Mouse (Mus musculus): ENCODE data around the gene Ubxn10. TPM values are rescaled to one million over a fixed set of nuclear protein-coding genes. Genes with fewer than 3 reads are reported as not detected.

The Ubxn10 gene
- polyA plus RNA-seq, 1 experiment from 2014 or later: 1.8 TPM

- peaks cover 12% of the 10 kb centered on the region; the same call in 1 of the 2 replicates for H3K4me1 ChIP-seq
- no peaks in the 10 kb centered on the region for H3K36me3 ChIP-seq
- no peaks in the 10 kb centered on the region for H3K27me3 ChIP-seq (ENCODE audit: low read depth, poor library complexity, severe bottlenecking)
- H3K9me3 ChIP-seq (replicated peaks): no peaks in the 10 kb centered on the region
- no peak overlapping the region for H3K4me3 ChIP-seq
- WGBS: 86% methylated on average over 11 of the region's 11 CpGs
- no peak overlapping the region for H3K27ac ChIP-seq (replicated peaks)
- no peak for DNase-seq (ENCODE audit: low spot score)
Observed at GRCm38 (mm10) chr4:138709246-138709645, 27.7 kb downstream of the Ubxn10 start.

DNA sequence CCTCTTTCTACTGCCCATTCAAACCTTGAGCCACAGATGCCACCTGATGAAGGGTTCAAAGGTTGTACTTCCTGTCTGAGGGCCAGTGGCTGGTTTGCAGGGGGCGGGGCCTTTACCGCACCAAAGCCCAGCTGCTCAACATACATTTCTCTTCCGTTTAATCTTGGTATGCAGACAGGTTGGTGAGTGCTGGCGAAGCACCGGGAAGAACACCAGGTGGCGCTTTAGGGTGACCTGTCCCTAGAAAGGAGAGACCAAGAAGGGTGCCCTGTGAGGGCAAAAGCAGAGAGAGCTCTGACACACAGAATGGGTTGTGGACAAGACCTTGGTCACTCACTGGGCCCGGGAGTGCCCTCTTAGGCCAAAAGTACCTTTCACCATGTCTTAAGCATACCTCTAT lies 28.3 kb downstream of the Ubxn10 start:
- DNase-seq (ENCODE audit: low spot score): peak; percentile 55
- WGBS: 12% methylated on average over 7 of the region's 7 CpGs
- Histone ChIP-seq H3K9me3 (replicated peaks) (no peaks in the 10 kb centered on the region), H3K4me1 (peaks cover 12% of the 10 kb centered on the region; the same call in 1 of the 2 replicates), H3K4me3 (no peak overlapping the region), H3K36me3 (no peaks in the 10 kb centered on the region), H3K27me3 (ENCODE audit: low read depth, poor library complexity, severe bottlenecking) (no peaks in the 10 kb centered on the region), H3K27ac (replicated peaks) (no peak overlapping the region)

DNA sequence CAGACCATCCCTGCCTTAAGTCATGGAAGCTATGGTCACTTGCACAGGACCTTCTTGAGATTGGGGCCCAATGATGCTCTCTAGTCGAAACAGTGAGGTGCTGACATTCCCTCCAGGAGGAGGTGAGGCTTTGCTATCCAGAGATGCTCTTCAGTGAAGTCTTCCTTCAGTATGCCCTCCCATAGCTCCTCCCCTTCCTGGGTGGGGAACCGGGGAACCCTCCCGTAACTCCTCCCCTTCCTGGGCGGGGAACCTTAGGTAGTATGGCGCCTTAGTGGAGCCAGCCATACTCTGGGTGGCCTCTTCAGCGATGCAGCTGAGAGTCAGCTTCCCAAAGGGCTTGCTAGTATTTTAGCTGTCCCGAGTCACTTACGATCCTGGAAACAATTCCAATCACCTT lies 30.3 kb downstream of the Ubxn10 start:
- Histone ChIP-seq H3K27me3 (ENCODE audit: low read depth, poor library complexity, severe bottlenecking) (no peaks in the 10 kb centered on the region), H3K36me3 (no peaks in the 10 kb centered on the region), H3K4me1 (peaks cover 12% of the 10 kb centered on the region; the same call in 1 of the 2 replicates), H3K9me3 (replicated peaks) (no peaks in the 10 kb centered on the region), H3K27ac (replicated peaks) (no peak overlapping the region), H3K4me3 (no peak overlapping the region)
- no peak for DNase-seq (ENCODE audit: low spot score)
- WGBS: 96% methylated on average over 8 of the region's 8 CpGs

GRCm38 (mm10) chr4:138704169-138704568 lies 32.8 kb downstream of the Ubxn10 start:
- no peaks in the 10 kb centered on the region for H3K9me3 ChIP-seq (replicated peaks)
- no peak overlapping the region for H3K27ac ChIP-seq (replicated peaks)
- H3K4me3 ChIP-seq: no peak overlapping the region
- peaks cover 11% of the 10 kb centered on the region; the same call in 1 of the 2 replicates for H3K4me1 ChIP-seq
- H3K27me3 ChIP-seq (ENCODE audit: low read depth, poor library complexity, severe bottlenecking): no peaks in the 10 kb centered on the region; the same call in 1 of the 2 replicates
- WGBS: 89% methylated on average over 4 of the region's 4 CpGs
- H3K36me3 ChIP-seq: no peaks in the 10 kb centered on the region
- no peak for DNase-seq (ENCODE audit: low spot score)

- H3K36me3 ChIP-seq: no peaks in the 10 kb centered on the region
Observed at GRCm38 (mm10) chr4:138703591-138703990, 33.4 kb downstream of the Ubxn10 start.

DNA sequence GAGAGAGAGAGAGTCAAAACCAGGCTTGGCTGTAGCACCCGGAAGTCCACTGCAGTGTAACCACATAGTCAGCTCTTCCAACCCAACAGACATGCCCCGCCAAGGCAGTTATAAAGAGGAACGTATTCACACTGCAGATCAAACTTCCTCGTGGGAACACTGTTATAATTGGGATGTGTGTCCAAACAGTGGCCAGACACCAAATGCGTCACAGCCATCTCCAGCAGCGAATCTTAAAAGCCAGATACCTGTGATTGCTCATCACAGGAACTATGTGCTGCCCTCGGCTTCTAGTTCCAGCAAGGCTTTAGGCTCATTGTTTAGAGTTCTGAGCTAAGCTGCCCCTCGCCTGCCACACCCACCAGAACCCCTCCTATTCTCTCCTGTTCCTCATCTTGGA lies 34.4 kb downstream of the Ubxn10 start:
- WGBS: 87% methylated on average over 8 of the region's 8 CpGs
- H3K4me1 ChIP-seq: peaks cover 3% of the 10 kb centered on the region; the same call in 1 of the 2 replicates
- no peak overlapping the region for H3K4me3 ChIP-seq
- no peak overlapping the region for H3K27ac ChIP-seq (replicated peaks)
- peaks cover 3% of the 10 kb centered on the region; the same call in 1 of the 2 replicates for H3K27me3 ChIP-seq (ENCODE audit: low read depth, poor library complexity, severe bottlenecking)
- no peaks in the 10 kb centered on the region for H3K36me3 ChIP-seq
- no peaks in the 10 kb centered on the region for H3K9me3 ChIP-seq (replicated peaks)
- no peak for DNase-seq (ENCODE audit: low spot score)

More at GRCm38 (mm10) chr4:138703591-138703990, 33.4 kb downstream of the Ubxn10 start:
- WGBS: 65% methylated on average over 7 of the region's 7 CpGs
- Histone ChIP-seq H3K4me1 (peaks cover 8% of the 10 kb centered on the region; the same call in 1 of the 2 replicates), H3K27me3 (ENCODE audit: low read depth, poor library complexity, severe bottlenecking) (no peaks in the 10 kb centered on the region; the same call in 1 of the 2 replicates), H3K27ac (replicated peaks) (no peak overlapping the region), H3K9me3 (replicated peaks) (no peaks in the 10 kb centered on the region), H3K4me3 (no peak overlapping the region)
- DNase-seq (ENCODE audit: low spot score): no peak

GRCm38 (mm10) chr4:138702031-138702430 lies 34.9 kb downstream of the Ubxn10 start:
- DNase-seq (ENCODE audit: low spot score): no peak
- Histone ChIP-seq H3K9me3 (replicated peaks) (no peaks in the 10 kb centered on the region), H3K27me3 (ENCODE audit: low read depth, poor library complexity, severe bottlenecking) (peaks cover 3% of the 10 kb centered on the region), H3K27ac (replicated peaks) (no peak overlapping the region), H3K36me3 (no peaks in the 10 kb centered on the region), H3K4me3 (no peak overlapping the region), H3K4me1 (peaks cover 7% of the 10 kb centered on the region)
- WGBS: 66% methylated on average over 2 of the region's 2 CpGs

DNA sequence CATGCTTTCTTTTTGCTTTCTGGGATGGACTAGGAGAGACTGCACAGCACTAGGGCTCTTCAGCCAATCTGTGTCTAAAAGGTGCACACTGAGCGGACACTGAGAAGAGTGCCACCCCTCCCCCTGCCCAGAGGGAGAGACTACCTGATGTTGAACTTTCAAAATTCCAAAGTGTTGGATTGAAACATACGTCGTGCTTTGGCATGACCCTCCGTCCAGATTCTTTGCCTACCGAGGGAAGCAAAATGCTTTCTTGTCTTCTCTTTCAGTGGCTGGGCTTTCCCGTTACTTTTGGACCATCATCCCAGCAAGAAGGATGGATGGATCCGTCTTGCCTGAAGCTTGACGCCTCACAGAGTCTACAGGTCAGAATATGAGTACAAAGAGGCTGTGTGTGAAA lies 35.9 kb downstream of the Ubxn10 start:
- H3K27me3 ChIP-seq (ENCODE audit: low read depth, poor library complexity, severe bottlenecking): peaks cover 9% of the 10 kb centered on the region
- WGBS: 74% methylated on average over 8 of the region's 8 CpGs
- DNase-seq (ENCODE audit: low spot score): no peak
- peaks cover 14% of the 10 kb centered on the region for H3K4me1 ChIP-seq
- no peaks in the 10 kb centered on the region for H3K36me3 ChIP-seq
- H3K27ac ChIP-seq (replicated peaks): no peak overlapping the region
- no peak overlapping the region for H3K4me3 ChIP-seq
- no peaks in the 10 kb centered on the region for H3K9me3 ChIP-seq (replicated peaks)

GRCm38 (mm10) chr4:138700184-138700982 lies 36.6 kb downstream of the Ubxn10 start:
- DNase-seq (ENCODE audit: low spot score): peak; percentile 57
- WGBS: 30% methylated on average over 15 of the region's 15 CpGs
- Histone ChIP-seq H3K27me3 (ENCODE audit: low read depth, poor library complexity, severe bottlenecking) (peaks cover 14% of the 10 kb centered on the region), H3K27ac (replicated peaks) (no peak overlapping the region), H3K9me3 (replicated peaks) (no peaks in the 10 kb centered on the region), H3K4me1 (peaks cover 14% of the 10 kb centered on the region), H3K4me3 (no peak overlapping the region), H3K36me3 (no peaks in the 10 kb centered on the region)

DNA sequence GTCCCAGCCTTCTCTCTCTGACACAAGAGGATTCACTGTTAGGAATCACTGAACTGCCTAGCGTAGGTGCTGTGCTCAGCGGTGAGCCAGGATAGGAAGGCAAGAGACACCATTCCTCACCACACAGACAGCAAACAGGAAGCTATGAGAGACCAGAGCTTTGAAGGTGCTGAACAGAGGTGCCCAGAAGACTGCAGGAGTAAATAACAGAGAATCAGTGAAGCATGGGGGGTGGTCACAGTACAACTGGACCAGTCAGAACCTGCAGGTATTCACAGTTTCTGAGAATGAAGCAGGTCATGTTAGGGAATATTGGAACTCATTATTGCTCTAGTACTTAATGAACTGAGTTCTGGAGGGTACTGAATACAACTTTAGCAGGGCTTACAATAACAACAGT lies 38.7 kb downstream of the Ubxn10 start:
- no peaks in the 10 kb centered on the region for H3K36me3 ChIP-seq
- H3K4me1 ChIP-seq: peaks cover 22% of the 10 kb centered on the region
- peaks cover 31% of the 10 kb centered on the region for H3K27me3 ChIP-seq (ENCODE audit: low read depth, poor library complexity, severe bottlenecking)
- no peak for DNase-seq (ENCODE audit: low spot score)
- H3K9me3 ChIP-seq (replicated peaks): no peaks in the 10 kb centered on the region
- H3K4me3 ChIP-seq: no peak overlapping the region
- WGBS: 62% methylated on average over 2 of the region's 2 CpGs
- no peak overlapping the region for H3K27ac ChIP-seq (replicated peaks)

DNA sequence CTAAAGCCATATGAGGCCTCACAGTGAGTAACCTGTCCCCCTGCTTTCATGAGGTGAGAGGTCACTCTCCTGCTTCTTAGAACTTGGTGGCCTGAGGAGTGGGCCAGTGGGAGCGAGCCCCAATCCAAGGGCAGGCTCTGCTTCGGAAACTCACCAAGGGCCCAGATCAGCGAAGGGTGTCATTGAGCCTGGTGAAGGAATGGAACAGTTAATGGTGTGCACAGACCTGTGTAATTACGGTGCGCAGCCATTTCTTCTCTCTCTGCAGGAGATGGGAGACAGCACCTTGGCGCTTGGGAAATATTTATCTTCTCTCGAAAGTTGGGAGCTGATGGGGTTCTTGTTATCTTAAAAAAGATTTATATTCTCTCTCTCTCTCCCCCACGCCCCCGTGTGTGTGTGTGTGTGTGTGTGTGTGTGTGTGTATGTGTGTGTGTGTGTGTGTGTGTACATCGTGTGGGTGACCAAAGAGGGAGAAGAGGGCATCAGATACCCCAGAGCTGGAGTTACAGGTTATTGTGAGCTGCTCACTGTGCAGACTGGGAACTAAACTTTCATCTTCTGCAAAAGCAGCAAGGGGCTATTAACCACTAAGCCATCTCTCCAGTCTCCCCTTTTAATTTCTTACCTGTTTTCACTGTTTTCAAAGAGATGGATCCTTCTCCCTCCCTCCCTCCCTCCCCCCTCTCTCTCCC lies 39.7 kb downstream of the Ubxn10 start:
- Histone ChIP-seq H3K4me1 (peaks cover 32% of the 10 kb centered on the region), H3K27ac (replicated peaks) (no peak overlapping the region), H3K27me3 (ENCODE audit: low read depth, poor library complexity, severe bottlenecking) (peaks cover 35% of the 10 kb centered on the region), H3K4me3 (no peak overlapping the region), H3K9me3 (replicated peaks) (no peaks in the 10 kb centered on the region), H3K36me3 (no peaks in the 10 kb centered on the region)
- no peak for DNase-seq (ENCODE audit: low spot score)
- 41% methylated on average over 9 of the region's 10 CpGs for WGBS

DNA sequence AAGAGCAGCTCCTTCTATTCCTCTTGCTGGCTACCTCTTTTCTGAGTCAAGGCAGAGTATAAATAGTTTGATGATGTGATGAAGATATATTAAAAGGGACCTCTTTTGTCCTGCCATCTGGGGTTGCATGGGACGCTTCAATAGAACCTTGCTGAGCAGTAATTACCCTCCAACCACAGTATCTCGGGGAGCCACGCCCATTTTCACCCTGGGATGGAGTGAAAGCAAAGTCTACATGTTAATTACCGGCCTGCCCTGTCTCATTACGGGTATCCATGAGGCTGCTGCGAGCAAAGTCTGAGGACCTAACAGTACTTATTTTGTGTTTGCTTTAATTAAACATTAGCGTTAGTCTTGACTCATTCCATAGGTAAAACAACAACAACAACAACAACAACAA lies 40.2 kb downstream of the Ubxn10 start:
- Histone ChIP-seq H3K36me3 (no peaks in the 10 kb centered on the region), H3K4me3 (no peak overlapping the region), H3K9me3 (replicated peaks) (no peaks in the 10 kb centered on the region), H3K27ac (replicated peaks) (no peak overlapping the region), H3K27me3 (ENCODE audit: low read depth, poor library complexity, severe bottlenecking) (peaks cover 41% of the 10 kb centered on the region), H3K4me1 (peaks cover 38% of the 10 kb centered on the region)
- 14% methylated on average over 7 of the region's 7 CpGs for WGBS
- DNase-seq (ENCODE audit: low spot score): no peak
